Mouse (Mus musculus) lung, embryonic 14.5 days (tissue): ENCODE measurements around the gene Flnb. TPM values are rescaled to one million over a fixed set of nuclear protein-coding genes. Genes with fewer than 3 reads are reported as not detected.

Experiments
- ATAC-seq: fragments of 200-750 bp; cut with Nextera tagmentation; 2 replicates; pipeline ENCODE4 v1.8.0; 2017; ENCODE audit warnings: mild to moderate bottlenecking, moderate TSS enrichment, moderate library complexity; ENCODE audit not compliant: insufficient read depth
- DNase-seq: peaks from one replicate; pipeline ENCODE4 v3.0.0-alpha.2; 2015
- H3K27ac ChIP-seq: fragments of 300-500 bp; sonication (generic); 2 replicates; pipeline ENCODE4 v1.5.1; 2014; ENCODE audit warnings: low read depth, mild to moderate bottlenecking, moderate library complexity
- H3K27me3 ChIP-seq: fragments of 300-500 bp; sonication (generic); 2 replicates; pipeline ENCODE4 v1.6.1; 2014; ENCODE audit warnings: low read length, control low read depth; ENCODE audit not compliant: insufficient read depth
- H3K36me3 ChIP-seq: fragments of 300-500 bp; sonication (generic); 2 replicates; pipeline ENCODE4 v1.6.1; 2014; ENCODE audit warnings: control low read depth; ENCODE audit not compliant: insufficient read depth
- H3K4me1 ChIP-seq: fragments of 300-500 bp; sonication (generic); 2 replicates; pipeline ENCODE4 v1.6.1; 2014; ENCODE audit warnings: antibody characterized with exemption, control low read depth; ENCODE audit not compliant: insufficient read depth
- H3K4me2 ChIP-seq: fragments of 300-500 bp; sonication (generic); 2 replicates; pipeline ENCODE4 v1.6.1; 2014; ENCODE audit warnings: mild to moderate bottlenecking
- H3K4me3 ChIP-seq: fragments of 300-500 bp; sonication (generic); 2 replicates; pipeline ENCODE4 v1.5.1; 2014; ENCODE audit warnings: low read depth, low read length
- H3K9ac ChIP-seq: fragments of 300-500 bp; sonication (generic); 2 replicates; pipeline ENCODE4 v1.6.1; 2014
- H3K9me3 ChIP-seq: fragments of 300-500 bp; sonication (generic); 2 replicates; pipeline ENCODE4 v1.6.1; 2016; ENCODE audit warnings: low read depth, low read length, control low read depth
- CTCF ChIP-seq: IDR thresholded peaks from 2 replicates; pipeline ENCODE4 v1.5.1; 2016; ENCODE audit warnings: antibody characterized with exemption, low read depth
- WGBS: fragments of 180-500 bp; shearing (Covaris S2); extraction: QIAGEN DNeasy Blood & Tissue Kit; methylation state at CpG from one replicate; pipeline ENCODE4 v1.1.7; 2014; 5-methylcytosine and 5-hydroxymethylcytosine counted together
- polyA plus RNA-seq: library from polyadenylated mRNA; unstranded; fragments of >200 nt; fragmentation: Nextera tagmentation; extraction: Ambion mirVana; gene quantifications from 2 replicates; pipeline ENCODE4 v1.2.1, GENCODE M21; 2014

The Flnb gene
- polyA plus RNA-seq, 1 experiment from 2014 or later: 22.5 TPM

- ATAC-seq: peak; percentile 23; the same call in 1 of the 2 replicates
- Histone ChIP-seq H3K4me2 (no peak overlapping the region), H3K27ac (peak overlapping the region; percentile 84), H3K4me3 (no peak overlapping the region), H3K9me3 (no peaks in the 10 kb centered on the region), H3K9ac (no peak overlapping the region), H3K36me3 (no peaks in the 10 kb centered on the region), H3K4me1 (peaks cover 11% of the 10 kb centered on the region), H3K27me3 (no peaks in the 10 kb centered on the region)
- WGBS: 42% methylated on average over 10 of the region's 10 CpGs
- no peak for TF ChIP-seq CTCF
- DNase-seq: peak; percentile 56
Measured at GRCm38 (mm10) chr14:7826151-7826937, 8.6 kb downstream of the Flnb start.

- H3K36me3 ChIP-seq: no peaks in the 10 kb centered on the region
- no peak overlapping the region for H3K4me3 ChIP-seq
- no peak overlapping the region for H3K27ac ChIP-seq
- 72% methylated on average over 2 of the region's 2 CpGs for WGBS
- no peak for ATAC-seq
- no peaks in the 10 kb centered on the region for H3K9me3 ChIP-seq
- H3K4me1 ChIP-seq: 0 out of 2 replicates have a peak, but pooled peaks cover 6% of the 10 kb centered on the region
- no peak overlapping the region for H3K9ac ChIP-seq
- no peaks in the 10 kb centered on the region for H3K27me3 ChIP-seq
- no peak overlapping the region for H3K4me2 ChIP-seq
- TF ChIP-seq CTCF: no peak
- DNase-seq: no peak
Measured at GRCm38 (mm10) chr14:7829181-7829580, 11.4 kb downstream of the Flnb start.

- Histone ChIP-seq H3K36me3 (no peaks in the 10 kb centered on the region), H3K27me3 (no peaks in the 10 kb centered on the region), H3K4me3 (no peak overlapping the region), H3K4me1 (no peaks in the 10 kb centered on the region), H3K9ac (no peak overlapping the region), H3K4me2 (no peak overlapping the region), H3K9me3 (no peaks in the 10 kb centered on the region), H3K27ac (no peak overlapping the region)
- WGBS: 43% methylated on average over 1 of the region's 1 CpGs
- ATAC-seq (no peak), DNase-seq (no peak)
- no peak for TF ChIP-seq CTCF
Measured at GRCm38 (mm10) chr14:7831770-7832439, 14.1 kb downstream of the Flnb start.

GRCm38 (mm10) chr14:7832440-7832783 is 14.7 kb downstream of the Flnb start:
- ATAC-seq: no peak
- Histone ChIP-seq H3K27ac (no peak overlapping the region), H3K27me3 (no peaks in the 10 kb centered on the region), H3K4me2 (no peak overlapping the region), H3K9ac (no peak overlapping the region), H3K4me3 (no peak overlapping the region), H3K9me3 (no peaks in the 10 kb centered on the region), H3K4me1 (no peaks in the 10 kb centered on the region), H3K36me3 (no peaks in the 10 kb centered on the region)
- DNase-seq: no peak
- no peak for TF ChIP-seq CTCF
- 87% methylated on average over 5 of the region's 5 CpGs for WGBS

GRCm38 (mm10) chr14:7833458-7833857 is 15.7 kb downstream of the Flnb start:
- no peak overlapping the region for H3K4me2 ChIP-seq
- no peaks in the 10 kb centered on the region for H3K36me3 ChIP-seq
- H3K27me3 ChIP-seq: no peaks in the 10 kb centered on the region
- DNase-seq (no peak), ATAC-seq (no peak)
- H3K9me3 ChIP-seq: no peaks in the 10 kb centered on the region
- H3K4me3 ChIP-seq: no peak overlapping the region
- WGBS: 74% methylated on average over 4 of the region's 4 CpGs
- no peaks in the 10 kb centered on the region for H3K4me1 ChIP-seq
- H3K27ac ChIP-seq: no peak overlapping the region
- TF ChIP-seq CTCF: no peak
- H3K9ac ChIP-seq: no peak overlapping the region

- 82% methylated on average over 5 of the region's 5 CpGs for WGBS
- H3K4me1 ChIP-seq: 0 out of 2 replicates have a peak, but pooled peaks cover 2% of the 10 kb centered on the region
- H3K27ac ChIP-seq: no peak overlapping the region
- H3K9ac ChIP-seq: no peak overlapping the region
- H3K36me3 ChIP-seq: no peaks in the 10 kb centered on the region
- no peak for DNase-seq
- H3K4me3 ChIP-seq: no peak overlapping the region
- no peaks in the 10 kb centered on the region for H3K9me3 ChIP-seq
- H3K4me2 ChIP-seq: no peak overlapping the region
- no peaks in the 10 kb centered on the region for H3K27me3 ChIP-seq
- ATAC-seq: no peak
- TF ChIP-seq CTCF: no peak
Measured at GRCm38 (mm10) chr14:7838564-7839089, 20.9 kb downstream of the Flnb start.

- Histone ChIP-seq H3K9ac (no peak overlapping the region), H3K4me2 (no peak overlapping the region), H3K27ac (no peak overlapping the region), H3K9me3 (no peaks in the 10 kb centered on the region), H3K4me1 (0 out of 2 replicates have a peak, but pooled peaks cover 2% of the 10 kb centered on the region), H3K36me3 (no peaks in the 10 kb centered on the region), H3K4me3 (no peak overlapping the region), H3K27me3 (no peaks in the 10 kb centered on the region)
- DNase-seq (peak; percentile 37), ATAC-seq (no peak)
- WGBS: 32% methylated on average over 8 of the region's 8 CpGs
- TF ChIP-seq CTCF: no peak
Measured at GRCm38 (mm10) chr14:7839950-7840514, 22.3 kb downstream of the Flnb start.
